Mouse (Mus musculus): Measurements from ENCODE around the gene Olfr1255. TPM values are rescaled to one million over a fixed set of nuclear protein-coding genes. Genes with fewer than 3 reads are reported as not detected.

The Olfr1255 gene
- polyA plus RNA-seq, 1 experiment from 2014 or later, result not detected

Other genes with a start within 250 kb of the Olfr1255 start
- gene Olfr1245, start 233.6 kb upstream of the Olfr1255 start, polyA plus RNA-seq (2015; fragmentation: Nextera tagmentation; extraction: Ambion mirVana), result not detected in 2 replicates
- gene Olfr1246, start 218.9 kb upstream of the Olfr1255 start, polyA plus RNA-seq (2015; fragmentation: Nextera tagmentation; extraction: Ambion mirVana), result not detected in 2 replicates
- not detected in 2 replicates for gene Olfr1247, start 197.9 kb upstream of the Olfr1255 start, polyA plus RNA-seq (2015; fragmentation: Nextera tagmentation; extraction: Ambion mirVana)
- gene Olfr1248, start 193.8 kb upstream of the Olfr1255 start, polyA plus RNA-seq (2015; fragmentation: Nextera tagmentation; extraction: Ambion mirVana), result not detected in 2 replicates
- gene Olfr1249, start 177.1 kb upstream of the Olfr1255 start, polyA plus RNA-seq (2015; fragmentation: Nextera tagmentation; extraction: Ambion mirVana), result not detected in 2 replicates
- not detected in 2 replicates for gene Olfr1250, start 150.6 kb upstream of the Olfr1255 start, polyA plus RNA-seq (2015; fragmentation: Nextera tagmentation; extraction: Ambion mirVana)
- not detected in 2 replicates for gene Olfr1251, start 140.1 kb upstream of the Olfr1255 start, polyA plus RNA-seq (2015; fragmentation: Nextera tagmentation; extraction: Ambion mirVana)
- not detected in 2 replicates for gene Olfr1252, start 87.0 kb upstream of the Olfr1255 start, polyA plus RNA-seq (2015; fragmentation: Nextera tagmentation; extraction: Ambion mirVana)
- gene Olfr1253, start 55.0 kb upstream of the Olfr1255 start, polyA plus RNA-seq (2015; fragmentation: Nextera tagmentation; extraction: Ambion mirVana), result not detected in 2 replicates
- gene Olfr1254, start 18.4 kb upstream of the Olfr1255 start, polyA plus RNA-seq (2015; fragmentation: Nextera tagmentation; extraction: Ambion mirVana), result not detected in 2 replicates
- not detected in 2 replicates for gene Olfr1256, start 29.5 kb downstream of the Olfr1255 start, polyA plus RNA-seq (2015; fragmentation: Nextera tagmentation; extraction: Ambion mirVana)
- not detected in 2 replicates for gene Olfr48, start 36.2 kb downstream of the Olfr1255 start, polyA plus RNA-seq (2015; fragmentation: Nextera tagmentation; extraction: Ambion mirVana)
- not detected in 2 replicates for gene Olfr1257, start 66.4 kb downstream of the Olfr1255 start, polyA plus RNA-seq (2015; fragmentation: Nextera tagmentation; extraction: Ambion mirVana)
- gene Olfr1258, start 115.3 kb downstream of the Olfr1255 start, polyA plus RNA-seq (2015; fragmentation: Nextera tagmentation; extraction: Ambion mirVana), result not detected in 2 replicates
- gene Olfr1259, start 136.6 kb downstream of the Olfr1255 start, polyA plus RNA-seq (2015; fragmentation: Nextera tagmentation; extraction: Ambion mirVana), result not detected in 2 replicates
- not detected in 2 replicates for gene Olfr1260, start 162.3 kb downstream of the Olfr1255 start, polyA plus RNA-seq (2015; fragmentation: Nextera tagmentation; extraction: Ambion mirVana)
- gene Olfr1261, start 179.2 kb downstream of the Olfr1255 start, polyA plus RNA-seq (2015; fragmentation: Nextera tagmentation; extraction: Ambion mirVana), result not detected in 2 replicates
- gene Olfr1262, start 188.1 kb downstream of the Olfr1255 start, polyA plus RNA-seq (2015; fragmentation: Nextera tagmentation; extraction: Ambion mirVana), result not detected in 2 replicates
- gene Olfr1263, start 200.1 kb downstream of the Olfr1255 start, polyA plus RNA-seq (2015; fragmentation: Nextera tagmentation; extraction: Ambion mirVana), result not detected in 2 replicates
- not detected in 2 replicates for gene Olfr1264, start 213.5 kb downstream of the Olfr1255 start, polyA plus RNA-seq (2015; fragmentation: Nextera tagmentation; extraction: Ambion mirVana)
- not detected in 2 replicates for gene Olfr1265, start 223.3 kb downstream of the Olfr1255 start, polyA plus RNA-seq (2015; fragmentation: Nextera tagmentation; extraction: Ambion mirVana)

All from stomach, embryonic 16.5 days (tissue).